Mouse (Mus musculus) kidney, adult 11 months (tissue): ENCODE measurements around the gene Tbc1d10b.
"Not testable (repeated sequence)": the region's sequence is repeated elsewhere in the genome, so short reads cannot be mapped to it uniquely, and the experiment has no call there.

ENCODE experiments used
- DNase-seq: peaks from one replicate; pipeline ENCODE4 v3.0.0; 2022

Tbc1d10b gene

DNA sequence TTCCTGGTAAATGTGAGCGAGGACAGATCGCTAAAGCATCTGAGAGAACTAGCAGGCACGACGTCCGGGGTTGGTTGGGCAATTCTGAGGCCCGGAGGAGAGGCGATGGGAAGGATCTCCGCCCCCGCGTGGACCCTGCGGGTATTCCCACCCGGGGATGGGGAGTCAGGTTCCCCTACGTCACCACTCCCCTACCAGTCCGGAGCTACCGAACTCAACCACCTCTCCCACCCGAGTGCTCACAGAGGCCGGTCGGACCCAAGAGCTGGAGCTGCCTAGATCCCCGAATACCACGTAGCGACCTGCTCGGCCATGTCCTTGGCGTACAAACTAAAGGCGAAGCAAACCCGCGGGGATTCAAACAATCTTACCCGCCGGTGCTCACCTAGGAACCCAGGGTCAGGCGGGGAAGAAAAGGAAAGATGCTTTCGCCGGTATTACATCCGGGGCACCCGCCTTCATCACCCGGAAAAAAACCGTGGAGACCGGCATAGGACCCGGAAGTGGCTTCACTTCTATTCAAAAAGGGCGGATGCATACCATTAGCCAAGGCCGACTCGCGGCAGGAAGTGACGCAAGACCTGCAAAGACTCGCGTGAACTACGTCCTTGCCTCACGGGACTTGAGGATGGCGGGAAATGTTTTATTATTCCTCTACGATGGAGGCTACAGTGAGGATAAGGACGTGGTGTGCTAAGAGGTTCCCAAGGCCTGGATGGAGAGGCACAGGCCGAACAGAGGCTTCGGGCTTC, 12.5 kb downstream of the Tbc1d10b start, which contains the start of gene Cd2bp2:
Cd2bp2 (minus strand) TSS at position 507 of the 752 bp plus-strand sequence.
- DNase-seq: peak; percentile 97

DNA sequence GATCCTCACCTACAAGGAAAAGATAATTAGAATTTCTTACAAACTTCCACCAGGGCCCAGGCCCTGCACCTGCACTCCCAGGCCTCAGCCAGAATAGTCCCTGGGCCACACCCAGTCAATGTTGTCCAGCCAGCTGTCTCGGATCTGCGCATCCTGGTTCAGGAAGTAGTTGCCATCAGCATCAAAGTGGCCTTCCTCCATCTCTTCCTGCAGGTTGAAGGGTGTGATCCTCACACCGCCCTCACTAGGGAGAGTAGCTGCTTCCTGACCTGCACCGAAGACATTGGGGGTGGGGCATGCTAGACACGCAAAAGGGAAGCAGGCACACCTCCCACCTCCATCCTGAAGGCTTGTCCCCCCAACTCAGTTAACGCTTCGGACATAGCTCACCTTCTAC, 13.6 kb downstream of the Tbc1d10b start:
- DNase-seq: no peak

DNA sequence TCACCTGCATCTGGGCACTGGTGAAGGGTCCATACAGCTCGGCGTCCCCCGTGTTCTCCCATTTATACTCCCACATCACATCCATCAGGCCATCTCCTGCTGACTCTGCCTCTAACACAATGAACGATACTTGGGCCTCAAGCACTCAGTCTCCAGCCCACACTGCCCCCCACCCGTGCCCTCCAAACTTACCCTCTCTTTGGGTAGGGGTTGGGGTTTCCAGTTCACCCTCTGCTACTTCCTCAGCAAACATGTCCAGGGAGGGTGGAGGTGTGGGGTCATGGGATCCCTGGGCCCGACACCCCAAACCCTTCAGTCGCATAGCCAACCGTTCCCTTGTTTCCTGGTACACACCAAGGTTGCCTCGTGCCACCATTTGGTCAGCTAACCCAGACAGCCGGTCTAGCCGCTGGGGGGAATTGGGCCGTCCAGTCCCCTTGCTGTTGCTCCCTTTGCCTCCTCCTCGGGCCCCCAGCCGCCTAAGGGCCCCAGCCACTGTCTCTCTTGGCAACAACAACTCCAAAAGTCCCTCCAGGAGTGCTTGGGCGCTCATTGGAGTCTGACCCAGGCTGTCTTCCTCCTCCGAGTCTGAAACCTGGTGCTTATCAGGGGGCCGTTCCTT, 14.1 kb downstream of the Tbc1d10b start:
- no peak for DNase-seq

DNA sequence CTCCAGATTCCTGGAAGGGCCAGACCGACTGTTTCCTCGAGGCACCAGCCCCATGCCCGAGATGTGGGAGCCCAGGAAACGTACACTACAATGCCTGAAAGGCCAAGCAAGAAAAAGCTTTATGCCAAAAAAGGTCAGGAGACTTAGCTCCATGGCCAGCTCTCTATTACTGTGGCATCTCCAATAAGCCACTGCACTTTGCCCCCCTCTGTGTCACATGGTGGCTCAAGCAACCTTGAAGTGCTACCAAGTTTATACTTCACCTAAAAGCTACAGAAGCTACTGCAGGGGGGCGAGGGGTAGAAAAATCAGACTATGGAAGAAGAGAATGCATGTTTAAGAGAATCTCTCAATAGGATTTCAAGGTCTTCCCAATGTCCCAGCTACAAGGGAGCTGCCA, 15.3 kb downstream of the Tbc1d10b start:
- peak; percentile 75 for DNase-seq

DNA sequence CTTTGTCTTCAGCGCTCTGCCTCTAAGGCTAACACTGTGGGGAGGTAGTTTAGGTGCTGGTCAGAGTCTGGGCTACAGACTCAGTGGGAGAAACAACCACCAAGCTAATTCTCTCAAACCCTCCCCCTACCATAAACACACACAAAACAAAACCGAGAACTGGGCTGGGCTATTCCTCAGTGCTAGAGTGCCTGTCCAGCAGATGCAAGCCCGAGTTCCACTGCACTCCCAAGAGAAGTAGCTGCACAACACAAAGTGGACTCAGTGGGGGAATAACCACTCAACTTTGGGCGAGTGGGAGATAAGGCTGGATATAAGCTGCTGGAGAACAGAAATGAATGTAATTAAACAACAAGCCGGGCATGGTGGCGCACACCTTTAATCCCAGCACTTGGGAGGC, 17.6 kb downstream of the Tbc1d10b start:
- DNase-seq: no peak

DNA sequence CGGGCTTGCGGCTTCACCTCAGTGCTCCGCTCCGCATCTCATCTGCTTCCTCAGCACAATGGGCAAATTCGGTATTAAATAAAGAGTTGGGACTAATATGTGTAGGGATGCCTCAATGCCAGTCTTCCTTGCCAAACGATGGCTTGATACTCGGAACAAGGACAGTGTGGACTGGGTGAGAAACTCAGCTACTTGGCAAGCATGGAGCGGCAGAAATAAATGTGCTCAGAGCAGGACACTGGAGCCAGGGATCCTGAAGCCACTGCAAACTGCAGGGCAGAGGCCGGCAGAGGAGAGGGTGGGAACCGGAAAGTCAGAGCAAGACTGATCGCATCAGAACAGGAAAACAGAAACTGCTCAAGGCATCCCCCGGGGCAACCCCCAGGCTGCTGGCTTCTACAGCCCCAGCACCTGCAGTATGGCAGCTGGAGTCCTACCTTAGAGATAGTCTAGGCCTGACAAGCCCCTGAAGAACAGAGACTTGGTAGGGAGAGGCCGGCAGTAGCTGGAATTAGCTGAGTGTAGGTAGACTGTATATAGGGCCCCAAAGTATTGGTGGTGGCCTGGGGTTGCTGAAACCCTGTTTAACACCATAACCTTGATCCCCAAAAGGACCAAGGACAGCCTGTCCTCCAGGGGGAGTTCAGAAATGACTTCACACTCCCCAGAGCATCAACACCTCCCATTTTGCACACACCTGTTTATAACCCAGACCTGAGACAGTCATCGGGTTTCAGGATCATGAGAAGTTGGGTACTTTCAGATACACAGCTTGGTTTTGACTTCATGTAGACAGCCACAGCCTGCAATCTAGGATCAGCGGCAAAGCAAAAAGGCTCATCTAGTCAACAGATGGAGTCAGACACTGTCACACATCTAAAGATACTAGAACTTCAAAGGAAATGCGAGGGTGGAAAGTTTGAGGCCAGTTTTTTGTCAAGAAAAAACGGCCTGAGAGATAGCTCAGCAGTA, 19.7 kb downstream of the Tbc1d10b start:
- no peak for DNase-seq

DNA sequence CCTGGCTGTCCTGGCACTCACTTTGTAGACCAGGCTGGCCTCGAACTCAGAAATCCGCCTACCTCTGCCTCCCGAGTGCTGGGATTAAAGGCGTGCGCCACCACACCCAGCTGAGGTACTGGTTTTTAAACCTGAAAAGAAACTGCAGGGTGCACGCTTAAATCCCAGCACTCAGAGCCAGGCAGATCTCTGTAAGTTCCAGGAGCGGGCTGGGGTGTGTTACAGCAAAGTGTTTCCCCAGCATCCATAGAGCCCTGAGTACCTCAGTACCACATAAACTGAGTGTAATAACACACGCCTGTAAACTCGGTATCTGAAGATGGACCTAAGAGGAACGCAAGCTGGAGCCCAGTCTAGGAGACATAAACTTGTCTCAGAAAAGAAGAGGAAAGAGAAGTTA, 20.9 kb downstream of the Tbc1d10b start:
- no peak for DNase-seq

DNA sequence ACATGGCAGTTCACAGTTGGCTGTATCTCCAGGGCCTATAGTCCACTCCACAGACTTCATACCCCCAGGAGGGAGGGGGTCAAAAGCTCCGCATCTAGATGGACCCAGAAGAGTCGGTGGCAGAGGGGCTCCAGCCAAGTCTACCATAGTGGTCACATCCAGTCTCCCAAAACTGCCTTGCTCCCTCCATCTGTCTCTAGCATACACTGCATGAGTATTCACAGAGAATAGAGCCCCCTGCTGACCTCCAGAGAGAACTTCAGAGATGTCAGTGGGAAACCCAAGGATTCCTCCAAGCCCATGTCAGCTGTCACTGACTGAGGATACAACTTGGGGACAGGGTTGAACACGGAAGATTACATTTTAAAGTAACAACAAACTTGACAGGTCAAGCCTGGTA, 22.7 kb downstream of the Tbc1d10b start:
- DNase-seq: no peak

DNA sequence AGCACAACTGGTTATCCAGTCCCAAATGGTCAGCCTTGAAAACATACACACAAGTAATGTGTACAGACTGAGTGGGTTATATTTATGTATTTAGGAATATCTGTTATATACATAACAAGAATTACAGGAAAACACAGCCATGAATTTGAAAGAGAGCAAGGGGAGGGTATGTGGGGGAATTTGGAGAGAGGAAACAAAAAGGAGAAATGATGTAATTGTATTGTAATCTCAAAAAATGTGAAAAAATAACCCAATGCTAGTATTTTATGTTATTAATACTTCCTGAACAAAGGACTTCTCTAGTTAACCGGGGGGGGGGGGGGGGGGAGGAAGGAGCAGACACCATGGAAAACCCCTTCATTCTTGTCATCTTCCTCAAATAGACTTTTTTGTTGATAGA, 23.5 kb downstream of the Tbc1d10b start:
- no peak for DNase-seq

DNA sequence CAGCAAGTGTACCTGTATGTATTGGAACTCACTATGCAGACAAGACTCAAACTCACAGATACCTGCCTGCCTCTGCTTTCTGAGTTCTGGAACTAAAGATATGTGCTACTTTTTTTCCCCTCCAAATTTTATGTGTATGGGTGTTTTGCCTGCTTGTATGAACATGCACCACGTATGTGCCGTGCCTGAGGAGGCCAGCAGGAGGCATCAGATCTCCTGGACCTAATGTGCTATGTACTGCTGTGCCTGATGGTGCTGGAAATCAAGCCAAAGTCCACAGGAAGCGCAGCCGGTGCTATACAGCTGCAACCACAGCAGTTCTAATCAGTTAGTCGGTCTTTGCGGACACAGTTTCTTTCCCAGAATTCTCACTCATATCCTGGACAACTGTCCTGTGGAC, 24.4 kb downstream of the Tbc1d10b start:
- no peak for DNase-seq

DNA sequence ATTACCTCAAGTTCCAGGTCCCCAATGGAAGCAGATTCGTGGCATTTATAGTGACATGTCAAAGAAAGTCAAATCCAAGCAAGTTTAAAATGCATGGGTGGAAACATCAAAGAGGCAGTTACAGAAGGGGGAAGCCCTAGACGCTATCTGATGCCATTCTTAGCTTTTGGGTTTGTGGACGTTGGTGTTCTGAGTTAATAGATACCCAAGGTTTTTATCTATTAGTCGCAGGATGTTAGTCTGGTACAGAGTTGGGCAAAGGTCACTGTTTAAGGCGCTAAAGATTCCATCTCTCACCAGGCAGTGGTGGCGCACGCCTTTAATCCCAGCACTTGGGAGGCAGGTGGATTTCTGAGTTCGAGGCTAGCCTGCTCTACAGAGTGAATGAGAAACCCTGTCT, 24.9 kb downstream of the Tbc1d10b start:
- DNase-seq: no peak

DNA sequence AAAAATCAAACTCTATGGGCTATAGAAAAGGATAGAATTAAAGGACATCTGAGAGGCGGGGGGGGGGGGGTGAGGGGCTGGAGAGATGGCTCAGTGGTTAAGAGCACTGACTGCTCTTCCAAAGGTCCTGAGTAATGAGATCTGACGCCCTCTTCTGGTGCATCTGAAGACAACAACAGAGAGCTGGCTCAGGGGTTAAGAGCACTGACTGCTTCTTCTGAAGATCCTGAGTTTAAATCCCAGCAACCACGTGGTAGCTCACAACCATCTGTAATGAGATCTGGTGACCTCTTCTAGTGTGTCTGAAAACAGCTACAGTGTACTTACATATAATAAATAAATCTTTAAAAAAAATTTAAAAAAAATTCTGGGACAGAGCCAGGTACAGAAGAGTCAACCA, 26.5 kb downstream of the Tbc1d10b start:
- not testable (repeated sequence) for DNase-seq

DNA sequence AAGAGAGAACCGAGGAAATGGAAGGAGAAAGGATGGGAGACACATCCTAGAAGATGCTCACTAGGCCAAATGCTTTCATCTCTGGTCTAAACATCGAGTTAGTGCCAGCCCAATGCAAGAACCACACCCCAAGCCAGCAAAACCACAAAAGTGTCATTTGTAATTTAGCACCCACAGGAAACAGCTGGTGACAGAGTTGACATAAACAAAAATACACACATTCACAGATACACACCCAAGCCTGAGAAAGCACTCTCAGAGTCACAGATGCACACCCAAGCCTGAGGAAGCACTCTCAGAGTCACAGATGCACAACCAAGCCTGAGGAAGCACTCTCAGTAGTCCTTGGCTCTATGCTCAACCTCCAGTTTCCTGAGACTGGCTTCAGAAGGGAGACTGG, 27.5 kb downstream of the Tbc1d10b start:
- no peak for DNase-seq

DNA sequence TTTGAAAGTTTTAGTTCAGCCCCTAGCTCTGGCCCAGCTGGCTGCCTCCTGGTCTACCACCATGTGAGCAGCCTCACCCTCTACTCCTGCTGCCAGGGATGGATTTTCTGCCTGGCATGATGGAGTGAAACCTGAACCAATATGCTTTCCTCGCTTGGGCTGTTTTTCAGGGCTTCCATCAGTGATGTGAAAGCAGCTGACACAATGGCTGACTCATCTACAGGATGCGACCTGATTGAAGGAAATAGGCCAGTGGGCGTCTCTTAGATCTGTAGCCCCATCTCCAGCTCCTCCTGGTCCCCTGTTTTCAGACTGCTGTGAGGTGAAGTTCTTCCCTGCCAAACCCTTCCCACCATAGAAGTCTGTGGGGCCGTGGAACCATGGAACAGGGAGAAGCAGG, 31.3 kb downstream of the Tbc1d10b start:
- DNase-seq: no peak

DNA sequence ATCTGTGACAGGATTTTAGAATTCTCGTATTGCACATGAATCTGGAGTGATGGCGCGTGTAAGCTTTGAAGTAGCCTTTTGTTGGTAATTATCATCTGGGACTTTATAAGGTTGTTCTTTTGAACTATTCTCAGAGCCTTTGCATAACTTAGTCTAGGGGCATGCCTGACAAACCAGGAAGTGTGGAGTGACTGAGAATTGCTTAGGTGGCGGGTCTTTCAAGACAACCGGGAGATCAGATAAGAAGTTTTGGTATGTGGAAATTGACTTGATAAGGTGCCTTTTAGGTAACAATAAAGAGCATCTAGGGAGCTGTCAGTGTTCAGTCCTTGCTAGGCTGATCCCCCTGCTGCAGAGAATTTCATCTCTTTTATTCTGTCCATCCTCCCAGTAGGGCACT, 41.8 kb downstream of the Tbc1d10b start:
- no peak for DNase-seq

DNA sequence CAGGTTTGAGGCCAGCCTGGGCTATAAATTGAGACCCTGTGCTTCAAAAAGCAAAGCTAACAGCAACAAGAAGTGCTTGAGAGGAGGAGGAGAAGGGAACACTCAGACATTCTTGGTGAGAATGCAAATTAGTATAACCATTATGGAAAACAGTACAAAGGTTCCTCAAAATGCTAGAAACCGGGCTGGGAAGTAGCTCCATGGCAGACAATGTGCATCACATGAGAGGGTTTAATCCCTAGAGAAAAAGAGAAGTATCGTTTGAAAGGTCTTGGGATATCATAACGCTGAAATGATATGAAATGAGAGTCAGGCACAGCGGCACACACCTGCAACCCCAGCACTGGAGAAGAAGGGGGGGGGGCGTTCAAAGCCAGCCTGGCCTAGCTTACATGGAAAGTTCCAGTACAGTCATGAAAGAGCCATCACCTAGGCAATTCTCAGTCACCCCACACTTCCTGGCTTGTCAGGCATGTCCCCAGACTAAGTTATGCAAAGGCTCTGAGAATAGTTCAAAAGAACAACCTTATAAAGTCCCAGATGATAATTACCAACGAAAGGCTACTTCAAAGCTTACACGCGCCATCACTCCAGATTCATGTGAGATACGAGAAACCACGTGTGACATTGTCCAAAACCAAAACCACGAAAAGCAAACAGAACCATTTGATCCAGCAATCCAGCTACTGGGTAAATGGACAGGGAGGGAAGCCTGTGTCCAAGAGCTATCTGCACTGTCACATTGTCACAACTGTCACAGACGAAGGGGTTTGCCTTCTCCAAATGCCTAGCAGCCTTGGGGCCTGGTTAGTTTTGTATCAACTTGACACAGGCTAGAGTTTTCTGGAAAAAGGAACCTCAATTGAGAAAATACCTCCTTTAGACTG, 42.4 kb downstream of the Tbc1d10b start:
- no peak for DNase-seq

DNA sequence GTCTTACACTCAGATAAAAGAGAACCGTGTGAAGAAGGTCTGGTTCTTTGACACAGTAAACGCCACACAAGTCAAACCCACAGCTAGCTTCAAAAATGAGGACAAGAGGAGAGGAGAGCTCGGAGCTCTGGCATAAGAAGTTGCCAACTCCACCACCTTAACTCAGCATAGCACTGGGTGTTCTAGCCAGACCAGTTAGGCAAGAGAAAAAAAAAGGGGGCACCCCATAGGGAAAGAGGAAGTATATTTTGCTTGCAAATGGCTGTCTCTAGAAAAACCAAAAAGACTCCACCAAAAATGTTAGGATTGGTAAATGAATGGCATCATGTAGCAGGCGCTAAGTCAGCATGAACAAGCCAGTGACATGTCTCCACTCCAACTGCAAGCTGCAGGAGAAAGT, 44.3 kb downstream of the Tbc1d10b start:
- DNase-seq: no peak

DNA sequence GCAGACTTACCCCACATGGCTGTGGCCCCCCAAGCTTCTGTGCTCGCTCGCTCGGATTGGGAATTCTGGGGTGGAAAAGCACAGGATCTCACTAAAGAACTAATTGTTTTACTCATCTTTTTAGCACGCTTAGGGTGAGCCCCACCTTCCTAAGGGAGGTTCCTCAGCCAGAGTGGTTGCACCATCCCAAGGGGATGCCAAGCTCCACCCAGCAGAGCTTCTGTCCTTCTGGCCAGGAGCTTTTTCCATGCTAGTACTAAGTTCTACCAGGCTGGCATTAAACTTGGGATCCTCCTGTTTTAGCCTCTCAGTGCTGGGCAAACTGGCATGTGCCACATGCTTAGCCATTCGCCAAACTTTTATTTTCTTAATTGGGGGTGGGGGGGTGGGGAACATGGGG, 45.7 kb downstream of the Tbc1d10b start:
- no peak for DNase-seq

DNA sequence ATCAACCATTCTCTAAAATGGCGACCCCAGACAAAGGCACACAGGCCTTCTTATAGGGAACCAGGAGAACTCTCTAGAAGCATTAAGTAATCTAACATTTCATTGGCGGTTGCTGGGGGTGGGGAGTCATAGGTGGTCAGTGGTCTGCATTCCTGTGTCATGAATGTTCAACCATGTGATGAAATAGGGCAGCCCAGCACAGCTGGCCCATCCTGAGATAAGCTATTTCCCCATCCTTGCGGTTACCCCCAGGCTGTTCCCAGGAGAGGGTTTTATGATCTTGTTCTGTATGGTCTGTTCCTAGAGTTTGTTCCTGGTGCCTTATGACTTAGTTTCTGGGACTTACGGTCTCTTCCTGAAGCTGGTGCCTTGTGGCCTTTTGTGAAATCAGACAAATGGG, 50.7 kb downstream of the Tbc1d10b start:
- DNase-seq: no peak

DNA sequence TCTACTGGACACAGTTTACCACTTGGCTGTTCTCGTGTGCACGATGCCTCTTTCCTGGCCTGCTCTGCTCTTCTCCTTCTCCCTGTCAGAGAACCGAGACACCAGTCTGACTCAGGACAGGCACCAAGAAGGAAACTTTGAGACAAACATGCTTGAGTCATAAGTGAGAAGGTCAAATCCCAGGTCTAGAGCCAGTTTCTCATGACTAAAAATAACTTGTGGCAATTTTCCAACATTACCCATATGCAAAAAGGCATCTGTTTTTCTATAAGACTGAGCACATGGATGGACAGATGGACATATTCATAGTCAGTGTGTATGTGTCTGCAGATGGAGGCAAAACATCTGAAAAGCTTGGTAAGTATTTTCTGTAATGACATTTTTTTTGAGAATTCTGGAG, 54.8 kb downstream of the Tbc1d10b start:
- DNase-seq: no peak

DNA sequence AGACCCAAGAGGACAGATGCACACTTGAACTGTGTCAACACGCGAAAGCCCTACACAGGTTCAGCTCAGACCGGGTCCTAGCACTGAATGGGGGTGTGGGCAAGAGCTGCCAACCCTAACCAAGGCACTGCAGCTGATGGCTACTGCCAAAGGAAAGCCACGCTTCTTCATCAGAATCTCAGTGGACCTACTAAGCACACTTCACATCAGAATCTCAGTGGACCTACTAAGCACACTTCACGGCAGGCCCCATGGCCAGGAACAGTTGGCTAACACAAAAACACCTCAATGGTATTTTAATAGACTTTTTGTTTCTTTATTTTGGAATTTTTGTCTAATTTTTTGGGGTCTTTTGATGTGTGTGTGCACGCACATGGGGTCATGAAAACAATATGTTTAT, 55.8 kb downstream of the Tbc1d10b start:
- DNase-seq: no peak

DNA sequence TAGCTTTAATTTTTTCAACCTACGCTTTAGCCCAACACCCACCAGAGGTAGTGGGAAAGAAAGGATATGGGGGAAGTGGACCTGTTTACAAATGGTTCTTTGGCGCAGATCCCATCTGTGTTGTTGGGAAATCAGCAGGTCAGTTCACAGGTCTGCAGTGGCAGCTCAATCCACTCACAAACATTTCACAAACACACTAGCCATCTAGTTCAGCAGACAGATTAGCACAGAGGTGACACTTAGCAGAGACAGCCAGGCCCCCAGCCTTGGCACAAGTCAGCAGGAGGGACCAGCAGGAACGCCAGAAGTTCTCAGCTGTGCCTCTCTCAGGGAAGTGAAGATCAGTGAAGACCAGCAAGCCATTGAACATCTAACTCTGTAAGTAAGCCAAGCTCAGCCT, 60.4 kb downstream of the Tbc1d10b start:
- no peak for DNase-seq
